Mouse (Mus musculus): ENCODE data around the gene Dlg1. TPM values are rescaled to one million over a fixed set of nuclear protein-coding genes. Genes with fewer than 3 reads are reported as not detected.

Dlg1 gene
- polyA plus RNA-seq, 1 experiment from 2014 or later: 27.5 TPM

- no peak for DNase-seq (ENCODE audit: low spot score)
Observed at GRCm38 (mm10) chr16:31754172-31755025, 91.2 kb downstream of the Dlg1 start.

GRCm38 (mm10) chr16:31755053-31755452 is 91.8 kb downstream of the Dlg1 start:
- no peak overlapping the region for H3K4me3 ChIP-seq
- DNase-seq (ENCODE audit: low spot score): no peak
- no peaks in the 10 kb centered on the region for H3K9me3 ChIP-seq
- no peak overlapping the region for H3K27ac ChIP-seq (replicated peaks)
- peaks cover 10% of the 10 kb centered on the region for H3K4me1 ChIP-seq
- WGBS: 93% methylated on average over 1 of the region's 1 CpGs
- H3K27me3 ChIP-seq (replicated peaks; ENCODE audit: low read depth, poor library complexity, severe bottlenecking): no peaks in the 10 kb centered on the region
- peaks cover 9% of the 10 kb centered on the region; the same call in 1 of the 2 replicates for H3K36me3 ChIP-seq (replicated peaks)

More at GRCm38 (mm10) chr16:31754172-31755025, 91.2 kb downstream of the Dlg1 start:
- Histone ChIP-seq H3K27me3 (replicated peaks; ENCODE audit: low read depth, poor library complexity, severe bottlenecking) (no peaks in the 10 kb centered on the region), H3K27ac (replicated peaks) (no peak overlapping the region), H3K36me3 (replicated peaks) (peaks cover 9% of the 10 kb centered on the region; the same call in 1 of the 2 replicates), H3K4me3 (no peak overlapping the region), H3K4me1 (peaks cover 9% of the 10 kb centered on the region), H3K9me3 (no peaks in the 10 kb centered on the region)
- 80% methylated on average over 19 of the region's 19 CpGs for WGBS

GRCm38 (mm10) chr16:31756436-31756835 is 93.2 kb downstream of the Dlg1 start:
- Histone ChIP-seq H3K4me1 (peaks cover 10% of the 10 kb centered on the region), H3K27ac (replicated peaks) (no peak overlapping the region)
- 85% methylated on average over 5 of the region's 5 CpGs for WGBS

GRCm38 (mm10) chr16:31757606-31758005 is 94.4 kb downstream of the Dlg1 start:
- Histone ChIP-seq H3K9me3 (no peaks in the 10 kb centered on the region), H3K27me3 (replicated peaks; ENCODE audit: low read depth, poor library complexity, severe bottlenecking) (no peaks in the 10 kb centered on the region), H3K4me3 (no peak overlapping the region), H3K27ac (replicated peaks) (no peak overlapping the region), H3K4me1 (peaks cover 10% of the 10 kb centered on the region), H3K36me3 (replicated peaks) (peaks cover 9% of the 10 kb centered on the region; the same call in 1 of the 2 replicates)
- 93% methylated on average over 1 of the region's 1 CpGs for WGBS
- no peak for DNase-seq (ENCODE audit: low spot score)

More at GRCm38 (mm10) chr16:31756436-31756835, 93.2 kb downstream of the Dlg1 start:
- Histone ChIP-seq H3K4me3 (no peak overlapping the region), H3K27me3 (replicated peaks; ENCODE audit: low read depth, poor library complexity, severe bottlenecking) (no peaks in the 10 kb centered on the region), H3K9me3 (no peaks in the 10 kb centered on the region), H3K36me3 (replicated peaks) (peaks cover 9% of the 10 kb centered on the region; the same call in 1 of the 2 replicates)
- no peak for DNase-seq (ENCODE audit: low spot score)

GRCm38 (mm10) chr16:31759416-31759815 is 96.2 kb downstream of the Dlg1 start:
- Histone ChIP-seq H3K4me3 (no peak overlapping the region), H3K27ac (replicated peaks) (no peak overlapping the region), H3K9me3 (no peaks in the 10 kb centered on the region), H3K27me3 (replicated peaks; ENCODE audit: low read depth, poor library complexity, severe bottlenecking) (no peaks in the 10 kb centered on the region), H3K4me1 (peaks cover 10% of the 10 kb centered on the region), H3K36me3 (replicated peaks) (peaks cover 4% of the 10 kb centered on the region; the same call in 1 of the 2 replicates)
- WGBS: 82% methylated on average over 6 of the region's 6 CpGs
- no peak for DNase-seq (ENCODE audit: low spot score)

GRCm38 (mm10) chr16:31766298-31766697 is 103.1 kb downstream of the Dlg1 start:
- Histone ChIP-seq H3K4me1 (0 out of 2 replicates have a peak, but pooled peaks cover 5% of the 10 kb centered on the region), H3K27me3 (replicated peaks; ENCODE audit: low read depth, poor library complexity, severe bottlenecking) (no peaks in the 10 kb centered on the region)

GRCm38 (mm10) chr16:31766715-31767114 is 103.5 kb downstream of the Dlg1 start:
- no peak for DNase-seq (ENCODE audit: low spot score)
- 0 out of 2 replicates have a peak, but pooled peaks cover 5% of the 10 kb centered on the region for H3K4me1 ChIP-seq
- H3K27ac ChIP-seq (replicated peaks): no peak overlapping the region
- H3K36me3 ChIP-seq (replicated peaks): peaks cover 7% of the 10 kb centered on the region; the same call in 1 of the 2 replicates
- no peaks in the 10 kb centered on the region for H3K27me3 ChIP-seq (replicated peaks; ENCODE audit: low read depth, poor library complexity, severe bottlenecking)
- H3K9me3 ChIP-seq: no peaks in the 10 kb centered on the region
- H3K4me3 ChIP-seq: no peak overlapping the region
- WGBS: 78% methylated on average over 3 of the region's 3 CpGs

More at GRCm38 (mm10) chr16:31766298-31766697, 103.1 kb downstream of the Dlg1 start:
- DNase-seq (ENCODE audit: low spot score): no peak
- Histone ChIP-seq H3K4me3 (no peak overlapping the region), H3K27ac (replicated peaks) (no peak overlapping the region), H3K9me3 (no peaks in the 10 kb centered on the region), H3K36me3 (replicated peaks) (peaks cover 7% of the 10 kb centered on the region; the same call in 1 of the 2 replicates)
- 96% methylated on average over 6 of the region's 6 CpGs for WGBS

GRCm38 (mm10) chr16:31775924-31776323 is 112.7 kb downstream of the Dlg1 start:
- no peaks in the 10 kb centered on the region for H3K27me3 ChIP-seq (replicated peaks; ENCODE audit: low read depth, poor library complexity, severe bottlenecking)
- no peaks in the 10 kb centered on the region for H3K4me1 ChIP-seq
- no peak overlapping the region for H3K27ac ChIP-seq (replicated peaks)
- no peaks in the 10 kb centered on the region for H3K36me3 ChIP-seq (replicated peaks)
- WGBS: 85% methylated on average over 10 of the region's 10 CpGs
- no peak overlapping the region for H3K4me3 ChIP-seq
- no peaks in the 10 kb centered on the region for H3K9me3 ChIP-seq
- DNase-seq (ENCODE audit: low spot score): no peak

- 84% methylated on average over 6 of the region's 6 CpGs for WGBS
- Histone ChIP-seq H3K27me3 (replicated peaks; ENCODE audit: low read depth, poor library complexity, severe bottlenecking) (no peaks in the 10 kb centered on the region), H3K27ac (replicated peaks) (no peak overlapping the region), H3K4me1 (no peaks in the 10 kb centered on the region), H3K4me3 (no peak overlapping the region), H3K36me3 (replicated peaks) (peaks cover 8% of the 10 kb centered on the region; the same call in 1 of the 2 replicates), H3K9me3 (no peaks in the 10 kb centered on the region)
- DNase-seq (ENCODE audit: low spot score): no peak
Observed at GRCm38 (mm10) chr16:31781015-31781414, 117.8 kb downstream of the Dlg1 start.

GRCm38 (mm10) chr16:31790056-31790455 is 126.8 kb downstream of the Dlg1 start:
- 94% methylated on average over 9 of the region's 9 CpGs for WGBS
- no peak for DNase-seq (ENCODE audit: low spot score)
- peaks cover 37% of the 10 kb centered on the region for H3K36me3 ChIP-seq (replicated peaks)
- no peaks in the 10 kb centered on the region for H3K4me1 ChIP-seq
- no peaks in the 10 kb centered on the region for H3K27me3 ChIP-seq (replicated peaks; ENCODE audit: low read depth, poor library complexity, severe bottlenecking)
- no peak overlapping the region for H3K4me3 ChIP-seq
- no peaks in the 10 kb centered on the region for H3K9me3 ChIP-seq
- H3K27ac ChIP-seq (replicated peaks): no peak overlapping the region

GRCm38 (mm10) chr16:31803644-31804043 is 140.4 kb downstream of the Dlg1 start:
- H3K4me3 ChIP-seq: no peak overlapping the region
- 81% methylated on average over 3 of the region's 3 CpGs for WGBS
- no peaks in the 10 kb centered on the region for H3K27me3 ChIP-seq (replicated peaks; ENCODE audit: low read depth, poor library complexity, severe bottlenecking)
- DNase-seq (ENCODE audit: low spot score): no peak
- no peaks in the 10 kb centered on the region for H3K9me3 ChIP-seq
- no peaks in the 10 kb centered on the region for H3K4me1 ChIP-seq
- no peak overlapping the region for H3K27ac ChIP-seq (replicated peaks)
- H3K36me3 ChIP-seq (replicated peaks): peaks cover 67% of the 10 kb centered on the region

- no peak overlapping the region for H3K27ac ChIP-seq (replicated peaks)
- H3K36me3 ChIP-seq (replicated peaks): peaks cover 32% of the 10 kb centered on the region
- peak; percentile 10 for DNase-seq (ENCODE audit: low spot score)
- WGBS: 59% methylated on average over 4 of the region's 4 CpGs
- H3K4me1 ChIP-seq: no peaks in the 10 kb centered on the region
- no peak overlapping the region for H3K4me3 ChIP-seq
- no peaks in the 10 kb centered on the region for H3K9me3 ChIP-seq
- H3K27me3 ChIP-seq (replicated peaks; ENCODE audit: low read depth, poor library complexity, severe bottlenecking): no peaks in the 10 kb centered on the region
Observed at GRCm38 (mm10) chr16:31826049-31826448, 162.8 kb downstream of the Dlg1 start.

GRCm38 (mm10) chr16:31830726-31831125 is 167.5 kb downstream of the Dlg1 start:
- Histone ChIP-seq H3K27ac (replicated peaks) (no peak overlapping the region), H3K9me3 (no peaks in the 10 kb centered on the region), H3K36me3 (replicated peaks) (peaks cover 49% of the 10 kb centered on the region), H3K27me3 (replicated peaks; ENCODE audit: low read depth, poor library complexity, severe bottlenecking) (no peaks in the 10 kb centered on the region), H3K4me1 (0 out of 2 replicates have a peak, but pooled peaks cover 2% of the 10 kb centered on the region), H3K4me3 (no peak overlapping the region)
- DNase-seq (ENCODE audit: low spot score): no peak
- WGBS: 91% methylated on average over 4 of the region's 4 CpGs
